Mouse (Mus musculus): Measurements from ENCODE around the gene Setd6. TPM values are rescaled to one million over a fixed set of nuclear protein-coding genes. Genes with fewer than 3 reads are reported as not detected.
A peak's percentile ranks its signal among the peaks of the same experiment; 100 is the strongest.

Gene Setd6
- total RNA-seq, 2 experiments from 2014 or later, result 31.8 to 48.4 TPM

- ATAC-seq (replicated peaks; ENCODE audit: poor library complexity), result no peak
These were observed 6.1 kb upstream of the Setd6 start for GRCm38 (mm10) chr8:95709579-95709978.

DNA sequence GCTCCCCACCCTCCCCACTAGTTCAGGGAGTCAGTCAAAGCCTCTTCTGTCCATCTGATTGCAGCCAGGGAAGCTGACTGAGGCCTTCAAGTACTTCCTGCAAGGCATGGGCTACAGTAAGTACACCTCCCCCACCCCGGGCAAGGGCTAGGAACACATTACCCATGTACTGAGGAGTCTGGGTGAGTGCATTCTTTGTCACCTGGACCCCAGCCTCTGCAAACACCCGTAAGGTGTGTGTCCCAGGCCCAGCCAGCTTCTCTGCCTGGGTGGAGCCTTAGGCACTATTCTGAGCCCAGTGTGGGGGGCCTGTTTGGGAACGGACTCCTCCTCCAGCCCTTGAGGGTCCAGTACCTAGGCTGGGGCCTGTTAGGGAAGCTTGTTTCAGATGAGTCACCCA is 4.7 kb upstream of the Setd6 start:
- no peak for ATAC-seq (replicated peaks; ENCODE audit: poor library complexity)

GRCm38 (mm10) chr8:95712395-95712794 is 3.3 kb upstream of the Setd6 start:
- no peak for ATAC-seq (replicated peaks; ENCODE audit: poor library complexity)

- peak; percentile 56 for ATAC-seq (replicated peaks; ENCODE audit: poor library complexity)
These were observed 2.3 kb upstream of the Setd6 start for GRCm38 (mm10) chr8:95713100-95714010.

- no peak for ATAC-seq (replicated peaks; ENCODE audit: poor library complexity)
These were observed 1.3 kb upstream of the Setd6 start for GRCm38 (mm10) chr8:95714367-95714766.

DNA sequence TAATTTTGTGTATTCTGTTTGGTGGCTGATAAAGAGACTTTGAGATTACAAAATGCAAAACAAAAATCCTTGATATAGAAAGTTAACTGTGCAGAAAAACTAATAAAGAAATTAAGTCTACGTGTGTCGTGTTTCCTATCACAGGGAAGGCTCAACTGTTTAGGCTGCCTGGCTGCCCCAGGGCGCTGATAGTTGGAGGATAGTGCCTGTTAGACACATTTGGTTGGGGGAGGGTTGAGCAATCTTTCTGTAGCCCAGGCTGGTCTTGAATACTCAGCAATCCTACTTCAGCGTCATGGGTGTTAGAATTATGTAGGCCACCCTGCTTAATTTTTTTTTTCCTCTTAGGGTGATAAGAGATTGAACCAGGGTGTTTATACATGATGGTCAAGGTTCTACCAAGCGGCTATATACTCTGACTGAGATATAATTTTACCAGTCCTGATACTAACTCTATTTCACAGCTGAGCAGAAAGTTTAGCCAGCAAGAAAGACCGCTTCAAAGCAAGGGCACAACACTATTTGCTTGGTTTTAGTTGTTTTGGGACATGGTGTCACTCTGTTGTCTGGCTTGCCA is 756 bp upstream of the Setd6 start:
- peak; percentile 21; the same call in 1 of the 2 replicates for ATAC-seq (replicated peaks; ENCODE audit: poor library complexity)

- peak; percentile 7 for ATAC-seq (replicated peaks; ENCODE audit: poor library complexity)
These were observed 1.1 kb downstream of the Setd6 start for GRCm38 (mm10) chr8:95716546-95717335.

GRCm38 (mm10) chr8:95727625-95728024 is 11.9 kb downstream of the Setd6 start:
- no peak; the same call in 1 of the 2 replicates for ATAC-seq (replicated peaks; ENCODE audit: poor library complexity)

DNA sequence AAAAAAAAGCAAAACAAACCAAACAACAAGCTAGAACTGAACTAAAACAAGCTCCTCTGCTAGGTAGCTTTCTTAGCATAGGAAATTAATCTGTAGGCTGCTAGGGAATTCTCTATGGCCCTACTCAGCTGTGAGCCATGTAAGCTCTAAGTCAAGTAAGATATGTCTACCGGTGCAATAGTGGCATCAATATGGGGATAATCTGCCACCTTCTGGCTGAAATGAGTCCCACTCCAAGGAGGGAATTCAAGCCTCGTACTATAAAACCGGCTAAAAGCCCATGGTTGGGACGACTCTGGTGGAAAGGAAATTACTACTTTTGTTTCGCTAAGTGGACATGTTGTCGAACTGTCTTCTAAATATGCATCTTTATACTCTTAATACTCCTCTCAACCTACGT is 22.9 kb downstream of the Setd6 start:
- peak; percentile 60; the same call in 1 of the 2 replicates for ATAC-seq (replicated peaks; ENCODE audit: poor library complexity)

- no peak for ATAC-seq (replicated peaks; ENCODE audit: poor library complexity)
These were observed 26.1 kb downstream of the Setd6 start for GRCm38 (mm10) chr8:95741732-95742131.

DNA sequence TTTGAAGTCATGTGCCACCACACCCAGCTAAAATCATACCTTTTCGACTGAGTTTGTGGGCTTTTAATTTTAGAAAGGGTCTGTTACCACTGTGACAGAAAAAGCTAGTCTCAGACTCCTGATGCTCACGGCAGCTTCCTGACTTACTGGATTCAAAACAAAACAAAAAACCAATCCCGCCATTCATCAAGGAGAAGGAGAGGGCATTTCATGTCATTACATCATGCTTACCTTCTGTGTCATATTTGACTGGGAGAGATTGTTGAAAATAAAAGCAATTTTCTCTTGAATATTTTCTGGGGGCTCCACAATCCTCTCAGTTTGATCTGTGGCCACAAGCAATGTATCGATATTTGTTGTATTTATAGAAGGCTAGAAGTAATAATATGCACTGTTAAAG is 32.3 kb downstream of the Setd6 start:
- ATAC-seq (replicated peaks; ENCODE audit: poor library complexity), result no peak

GRCm38 (mm10) chr8:95751924-95752323 is 36.2 kb downstream of the Setd6 start:
- ATAC-seq (replicated peaks; ENCODE audit: poor library complexity), result no peak

- ATAC-seq (replicated peaks; ENCODE audit: poor library complexity), result peak; percentile 63
These were observed 44.6 kb downstream of the Setd6 start for GRCm38 (mm10) chr8:95760323-95760722.

GRCm38 (mm10) chr8:95764133-95764532 is 48.5 kb downstream of the Setd6 start:
- peak; percentile 48; the same call in 1 of the 2 replicates for ATAC-seq (replicated peaks; ENCODE audit: poor library complexity)

Other genes starting within 250 kb of the Setd6 start
- gene Csnk2a2, start 225.8 kb upstream of the Setd6 start, total RNA-seq (2015), result 113 TPM in 2 replicates
- 30.0 and 33.1 TPM in 2 replicates for gene Csnk2a2, start 225.8 kb upstream of the Setd6 start, total RNA-seq (2017)
- not detected in 2 replicates for gene Ccdc113, start 181.8 kb upstream of the Setd6 start, total RNA-seq (2015)
- not detected in 2 replicates for gene Ccdc113, start 181.8 kb upstream of the Setd6 start, total RNA-seq (2017)
- not detected in 2 replicates for gene Prss54, start 139.5 kb upstream of the Setd6 start, total RNA-seq (2015)
- not detected in 2 replicates for gene Prss54, start 139.5 kb upstream of the Setd6 start, total RNA-seq (2017)
- gene Gins3, start 82.4 kb upstream of the Setd6 start, total RNA-seq (2015), result 15.8 and 19.6 TPM in 2 replicates
- 21.8 and 24.3 TPM in 2 replicates for gene Gins3, start 82.4 kb upstream of the Setd6 start, total RNA-seq (2017)
- gene Ndrg4, start 38.9 kb upstream of the Setd6 start, total RNA-seq (2015), result not detected in 2 replicates
- gene Ndrg4, start 38.9 kb upstream of the Setd6 start, total RNA-seq (2017), result not detected in 2 replicates
- gene Cnot1, start 91.6 kb downstream of the Setd6 start, total RNA-seq (2015), result 210 and 287 TPM in 2 replicates
- 104 and 139 TPM in 2 replicates for gene Cnot1, start 91.6 kb downstream of the Setd6 start, total RNA-seq (2017)
- 126 and 160 TPM in 2 replicates for gene Sap18b, start 109.5 kb downstream of the Setd6 start, total RNA-seq (2015)
- 314 and 323 TPM in 2 replicates for gene Sap18b, start 109.5 kb downstream of the Setd6 start, total RNA-seq (2017)
- 6.4 and 6.8 TPM in 2 replicates for gene Slc38a7, start 137.7 kb downstream of the Setd6 start, total RNA-seq (2015)
- 4.2 and 5.1 TPM in 2 replicates for gene Slc38a7, start 137.7 kb downstream of the Setd6 start, total RNA-seq (2017)
- gene Got2, start 172.7 kb downstream of the Setd6 start, total RNA-seq (2015), result 138 and 157 TPM in 2 replicates
- 116 and 132 TPM in 2 replicates for gene Got2, start 172.7 kb downstream of the Setd6 start, total RNA-seq (2017)

Data from megakaryocyte progenitor cell, adult 5-6 weeks (primary cell).